Mouse (Mus musculus): Measurements from ENCODE around the gene Gm49366. TPM values are rescaled to one million over a fixed set of nuclear protein-coding genes. Genes with fewer than 3 reads are reported as not detected.
A peak's percentile ranks its signal among the peaks of the same experiment; 100 is the strongest.
"Not testable (repeated sequence)": the region's sequence is repeated elsewhere in the genome, so short reads cannot be mapped to it uniquely, and the experiment has no call there.

Gm49366 gene
- total RNA-seq, 2 experiments from 2014 or later, result not detected

- DNase-seq, result no peak
Measured at GRCm38 (mm10) chr12:84084581-84084980, 45.8 kb downstream of the Gm49366 start.

DNA sequence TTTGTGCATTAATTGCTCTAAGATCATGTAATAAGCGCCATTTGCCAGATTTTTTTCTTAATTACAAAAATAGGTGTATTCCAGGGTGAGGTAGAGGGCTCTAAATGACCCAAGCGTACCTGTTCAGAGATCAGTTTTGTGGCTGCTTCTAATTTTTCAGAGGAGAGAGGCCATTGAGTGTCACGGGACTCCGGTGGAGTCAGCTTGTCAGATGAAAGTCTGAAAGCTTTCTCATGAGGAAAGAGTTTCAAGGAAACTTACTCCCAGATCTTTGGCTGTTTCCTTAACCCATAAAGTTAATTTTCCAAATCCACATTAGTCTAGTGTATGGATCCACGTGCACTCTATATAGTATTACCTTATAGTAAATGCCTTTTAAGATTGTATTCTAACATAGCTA, 55.9 kb downstream of the Gm49366 start:
- not testable (repeated sequence) for DNase-seq

- no peak for DNase-seq
Measured at GRCm38 (mm10) chr12:84099605-84100004, 60.9 kb downstream of the Gm49366 start.

DNA sequence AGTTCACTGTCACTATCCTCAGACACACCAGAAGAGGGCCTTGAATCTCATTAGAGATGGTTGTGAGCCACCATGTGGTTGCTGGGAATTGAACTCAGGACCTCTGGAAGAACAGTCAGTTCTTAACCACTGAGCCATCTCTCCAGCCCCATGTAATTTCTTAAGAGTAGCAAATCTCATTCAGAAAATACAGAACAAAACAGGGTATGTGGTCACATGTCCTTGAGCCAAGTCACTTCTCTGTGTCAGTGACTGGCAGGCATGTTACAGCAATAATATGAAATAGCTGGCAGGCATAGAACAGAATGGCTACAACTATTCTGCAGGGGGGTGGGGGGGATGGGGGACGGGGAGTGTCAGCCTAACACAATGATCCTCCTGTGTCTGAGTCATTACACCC, 61.3 kb downstream of the Gm49366 start:
- DNase-seq, result no peak

DNA sequence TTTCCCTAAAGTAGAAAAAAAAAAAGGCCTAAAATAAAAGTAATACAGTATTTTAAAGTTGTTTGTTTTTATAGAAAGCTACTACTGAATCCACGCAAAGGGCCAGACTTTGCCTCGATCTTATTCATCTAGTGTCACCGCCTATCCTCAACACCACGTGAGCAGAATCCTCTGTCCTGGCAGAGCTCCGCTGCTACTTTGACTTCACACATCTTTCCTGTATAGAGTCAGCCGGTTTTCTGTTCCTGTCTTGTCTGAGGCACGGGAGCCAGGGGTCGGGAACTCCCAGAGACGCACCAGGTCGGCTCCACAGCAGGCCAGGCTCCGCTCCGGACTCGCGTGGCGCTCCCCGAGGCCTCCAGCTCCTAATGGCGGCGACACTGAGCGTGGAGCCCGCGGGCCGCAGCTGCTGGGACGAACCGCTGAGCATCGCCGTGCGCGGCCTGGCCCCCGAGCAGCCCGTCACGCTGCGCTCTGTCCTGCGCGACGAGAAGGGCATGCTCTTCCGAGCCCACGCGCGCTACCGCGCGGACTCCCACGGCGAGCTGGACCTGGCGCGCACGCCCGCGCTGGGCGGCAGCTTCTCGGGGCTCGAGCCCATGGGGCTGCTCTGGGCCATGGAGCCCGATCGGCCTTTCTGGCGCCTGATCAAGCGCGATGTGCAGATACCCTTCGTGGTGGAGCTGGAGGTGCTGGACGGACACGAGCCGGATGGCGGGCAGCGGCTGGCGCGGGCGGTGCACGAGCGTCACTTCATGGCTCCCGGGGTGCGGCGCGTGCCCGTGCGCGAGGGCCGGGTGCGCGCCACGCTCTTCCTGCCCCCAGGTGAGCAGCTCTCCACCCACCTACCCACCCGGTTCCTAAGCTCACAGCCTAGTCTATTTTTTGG, 62.1 kb downstream of the Gm49366 start, which contains the start of gene Acot6:
Acot6 (plus strand) TSS at position 51 of the 889 bp plus-strand sequence.
- DNase-seq, result peak; percentile 18

DNA sequence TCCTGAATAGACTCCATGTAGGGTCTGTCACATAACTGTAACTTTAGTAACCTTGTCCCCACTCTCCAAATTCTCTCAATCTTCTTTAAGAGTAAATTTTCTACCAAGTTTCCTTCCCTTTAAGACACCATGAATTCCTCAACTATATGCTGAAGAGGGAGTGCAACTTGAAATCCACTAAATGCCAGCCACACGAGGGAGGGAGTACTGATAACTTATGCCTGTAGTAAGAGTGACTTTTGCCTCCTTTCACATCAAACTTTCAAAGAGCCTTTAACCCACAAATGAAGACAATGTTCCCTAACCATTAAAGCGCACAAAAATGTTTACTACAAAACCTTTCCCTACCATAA, 62.7 kb downstream of the Gm49366 start:
- no peak for DNase-seq

DNA sequence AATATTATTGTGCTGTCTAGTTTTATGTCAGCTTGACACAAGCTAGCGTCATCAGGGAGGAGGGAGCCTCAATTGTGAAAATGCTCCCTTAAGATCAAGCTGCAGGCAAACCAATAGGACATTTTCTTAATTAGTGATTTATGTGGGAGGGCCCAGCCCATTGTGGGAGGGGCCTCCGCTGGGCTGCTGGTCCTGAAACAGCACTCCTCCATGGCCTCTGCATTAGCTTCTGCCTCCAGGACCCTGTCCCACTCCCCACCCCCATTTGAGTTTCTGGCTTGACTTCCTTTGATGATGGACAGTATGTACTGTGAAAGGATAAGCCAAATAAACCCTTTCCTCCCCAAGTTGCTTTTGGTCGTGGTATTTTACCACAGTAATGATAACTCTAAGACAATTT, 68.3 kb downstream of the Gm49366 start:
- no peak for DNase-seq

DNA sequence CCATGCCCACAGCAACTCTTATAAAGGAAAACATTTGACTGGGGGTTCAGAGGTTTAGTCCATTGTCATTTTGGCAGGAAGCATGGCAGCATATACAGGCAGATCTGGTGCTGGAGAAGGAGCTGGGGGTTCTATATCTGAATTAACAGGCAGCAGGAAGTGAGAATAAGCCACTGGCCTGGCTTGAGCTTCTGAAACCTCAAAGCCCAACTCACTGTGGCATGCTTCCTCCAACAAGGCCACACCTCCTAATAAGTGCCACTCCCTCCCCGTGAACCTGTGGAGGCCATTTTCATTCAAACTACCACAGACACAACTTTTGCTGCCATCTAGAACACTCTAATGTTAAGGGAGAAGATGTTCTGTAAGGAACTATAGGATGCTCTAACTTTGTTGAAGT, 69.0 kb downstream of the Gm49366 start:
- no peak for DNase-seq

Other genes with a start within 250 kb of the Gm49366 start
- 10 to 100 TPM; 14.3 to 14.9 TPM for gene Numb, start 117.0 kb upstream of the Gm49366 start, total RNA-seq (2021)
- gene Riox1, start 88.3 kb upstream of the Gm49366 start, total RNA-seq (2021), result 1 to 10 TPM; 2.3 to 2.9 TPM
- gene Heatr4, start 54.1 kb upstream of the Gm49366 start, total RNA-seq (2021), result not detected
- 10 to 100 TPM; 12.6 to 13.9 TPM for gene Acot2, start 51.1 kb upstream of the Gm49366 start, total RNA-seq (2021)
- 1 to 10 TPM in 1 of 2 experiments, under 1 TPM in 1; 0.83 to 4.1 TPM for gene Acot1, start 29.4 kb upstream of the Gm49366 start, total RNA-seq (2021)
- gene Acot4, start 556 bp upstream of the Gm49366 start, total RNA-seq (2021), result under 1 TPM; 0.05 to 0.43 TPM
- not detected for gene Acot3, start 13.2 kb downstream of the Gm49366 start, total RNA-seq (2021)
- not detected for gene Acot5, start 30.4 kb downstream of the Gm49366 start, total RNA-seq (2021)
- gene Acot6, start 61.7 kb downstream of the Gm49366 start, total RNA-seq (2021), result 1 to 10 TPM; 1.5 to 1.6 TPM
- 1 to 10 TPM; 6.9 to 7.2 TPM for gene Dnal1, start 75.4 kb downstream of the Gm49366 start, total RNA-seq (2021)
- under 1 TPM; 0.10 to 0.24 TPM for gene Pnma1, start 109.6 kb downstream of the Gm49366 start, total RNA-seq (2021)
- 1 to 10 TPM; 8.0 to 9.9 TPM for gene Elmsan1, start 179.9 kb downstream of the Gm49366 start, total RNA-seq (2021)
- 10 to 100 TPM; 78.4 to 80.6 TPM for gene Ptgr2, start 246.3 kb downstream of the Gm49366 start, total RNA-seq (2021)

Data from gastrocnemius, postnatal 25 days (tissue).